Mouse (Mus musculus): ENCODE results near the gene Dna2. TPM values are rescaled to one million over a fixed set of nuclear protein-coding genes. Genes with fewer than 3 reads are reported as not detected.

The Dna2 gene
- polyA plus RNA-seq, 1 experiment from 2014 or later, result 29.4 TPM

- H3K27me3 ChIP-seq, result no peaks in the 10 kb centered on the region
- H3K9me3 ChIP-seq (replicated peaks), result no peaks in the 10 kb centered on the region
- 78% methylated on average over 11 of the region's 11 CpGs for WGBS (ENCODE audit: insufficient replicate concordance)
- DNase-seq, result no peak
- peaks cover 15% of the 10 kb centered on the region for H3K4me1 ChIP-seq (replicated peaks)
- H3K4me2 ChIP-seq, result no peak overlapping the region
- H3K4me3 ChIP-seq (replicated peaks), result no peak overlapping the region
- no peak for ATAC-seq (ENCODE audit: low read depth)
- no peak overlapping the region for H3K27ac ChIP-seq
- H3K9ac ChIP-seq, result no peak overlapping the region
- H3K36me3 ChIP-seq, result no peaks in the 10 kb centered on the region
Measured at GRCm38 (mm10) chr10:62984072-62984471, 37.2 kb downstream of the Dna2 start.

DNA sequence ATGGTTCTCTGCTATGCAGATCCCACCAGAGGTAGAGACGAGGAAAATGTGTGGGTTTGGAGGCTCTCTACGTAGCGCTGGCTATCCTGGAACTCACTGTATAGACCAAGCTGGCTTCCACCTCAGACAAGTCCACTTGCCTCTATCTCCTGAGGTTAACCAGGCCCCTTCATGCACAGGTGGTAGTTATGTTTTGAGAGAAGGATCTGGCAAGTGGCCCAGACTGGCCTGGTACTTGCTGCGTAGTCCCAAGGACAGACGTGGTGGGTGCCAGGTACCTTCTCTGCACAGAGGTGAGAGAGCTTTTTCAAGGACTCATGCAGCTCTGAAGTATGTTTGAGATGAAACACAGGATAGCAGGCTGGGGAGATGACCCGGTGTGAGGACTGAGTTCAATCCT lies 37.7 kb downstream of the Dna2 start:
- H3K27me3 ChIP-seq, result no peaks in the 10 kb centered on the region
- H3K9ac ChIP-seq, result no peak overlapping the region
- ATAC-seq (ENCODE audit: low read depth) (no peak), DNase-seq (no peak)
- 75% methylated on average over 6 of the region's 6 CpGs for WGBS (ENCODE audit: insufficient replicate concordance)
- H3K27ac ChIP-seq, result no peak overlapping the region
- H3K4me1 ChIP-seq (replicated peaks), result peaks cover 14% of the 10 kb centered on the region
- no peaks in the 10 kb centered on the region for H3K36me3 ChIP-seq
- no peak overlapping the region for H3K4me2 ChIP-seq
- H3K9me3 ChIP-seq (replicated peaks), result no peaks in the 10 kb centered on the region
- no peak overlapping the region for H3K4me3 ChIP-seq (replicated peaks)

DNA sequence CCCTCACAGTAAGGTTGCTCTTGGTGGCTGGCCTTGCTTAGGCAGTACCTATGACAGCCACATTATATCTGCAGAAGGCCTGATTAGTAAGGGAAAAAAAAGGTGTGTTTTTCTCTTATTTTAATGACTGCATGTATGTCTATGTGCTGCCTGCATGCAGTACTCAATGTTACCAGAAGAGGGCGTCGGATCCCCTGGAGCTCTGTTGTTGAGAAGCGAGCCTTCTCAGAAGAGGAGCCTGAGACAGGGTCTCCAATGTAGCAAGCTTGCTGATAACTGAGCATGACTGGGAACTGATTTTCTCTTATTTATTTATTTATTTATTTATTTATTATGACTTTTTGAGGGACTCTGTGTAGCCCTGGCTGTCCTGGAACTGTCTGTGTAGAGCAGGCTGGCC lies 40.5 kb downstream of the Dna2 start:
- Histone ChIP-seq H3K9me3 (replicated peaks) (no peaks in the 10 kb centered on the region), H3K4me3 (replicated peaks) (no peak overlapping the region), H3K9ac (no peak overlapping the region), H3K36me3 (0 out of 2 replicates have a peak, but pooled peaks cover 2% of the 10 kb centered on the region), H3K27ac (no peak overlapping the region), H3K4me2 (no peak overlapping the region), H3K4me1 (replicated peaks) (no peaks in the 10 kb centered on the region), H3K27me3 (no peaks in the 10 kb centered on the region)
- no peak for ATAC-seq (ENCODE audit: low read depth)
- 15% methylated on average over 3 of the region's 3 CpGs for WGBS (ENCODE audit: insufficient replicate concordance)
- DNase-seq, result peak; percentile 42

GRCm38 (mm10) chr10:62990636-62991035 lies 43.8 kb downstream of the Dna2 start:
- H3K27ac ChIP-seq, result no peak overlapping the region
- no peak overlapping the region for H3K4me3 ChIP-seq (replicated peaks)
- 0 out of 2 replicates have a peak, but pooled peaks cover 3% of the 10 kb centered on the region for H3K36me3 ChIP-seq
- no peaks in the 10 kb centered on the region for H3K9me3 ChIP-seq (replicated peaks)
- no peaks in the 10 kb centered on the region for H3K27me3 ChIP-seq
- no peaks in the 10 kb centered on the region for H3K4me1 ChIP-seq (replicated peaks)
- no peak for ATAC-seq (ENCODE audit: low read depth)
- DNase-seq, result no peak
- H3K4me2 ChIP-seq, result no peak overlapping the region
- WGBS (ENCODE audit: insufficient replicate concordance), result 86% methylated on average over 15 of the region's 15 CpGs
- no peak overlapping the region for H3K9ac ChIP-seq

GRCm38 (mm10) chr10:62993991-62994390 lies 47.2 kb downstream of the Dna2 start:
- Histone ChIP-seq H3K4me2 (no peak overlapping the region), H3K9ac (no peak overlapping the region), H3K9me3 (replicated peaks) (no peaks in the 10 kb centered on the region), H3K4me3 (replicated peaks) (no peak overlapping the region), H3K27me3 (no peaks in the 10 kb centered on the region), H3K36me3 (peaks cover 16% of the 10 kb centered on the region), H3K27ac (no peak overlapping the region), H3K4me1 (replicated peaks) (no peaks in the 10 kb centered on the region)
- WGBS (ENCODE audit: insufficient replicate concordance), result 79% methylated on average over 6 of the region's 9 CpGs
- ATAC-seq (ENCODE audit: low read depth), result no peak
- DNase-seq, result no peak

DNA sequence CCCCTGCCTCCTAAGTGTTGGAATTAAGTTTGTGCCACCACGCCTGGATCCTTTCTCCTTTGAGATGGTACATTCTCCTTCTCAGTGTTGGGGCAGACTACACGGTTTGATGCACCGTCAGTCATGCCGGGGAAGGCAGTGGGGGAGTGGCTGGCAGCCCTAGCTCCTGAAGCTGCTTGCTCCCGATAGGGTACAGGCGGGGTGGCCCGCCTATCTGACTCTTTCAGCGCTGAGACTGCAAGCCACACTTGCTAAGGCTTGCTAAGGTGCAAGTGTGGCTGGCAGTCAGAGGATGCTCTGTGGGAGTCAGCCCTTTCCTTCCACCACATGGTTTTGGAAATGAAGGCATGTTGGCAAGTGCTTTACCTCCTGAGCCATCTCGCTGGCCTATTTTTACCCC lies 53.8 kb downstream of the Dna2 start:
- Histone ChIP-seq H3K4me3 (replicated peaks) (no peak overlapping the region), H3K4me2 (no peak overlapping the region), H3K4me1 (replicated peaks) (peaks cover 12% of the 10 kb centered on the region), H3K9me3 (replicated peaks) (no peaks in the 10 kb centered on the region), H3K27ac (no peak overlapping the region), H3K36me3 (peaks cover 24% of the 10 kb centered on the region), H3K9ac (no peak overlapping the region; the same call in 1 of the 2 replicates), H3K27me3 (no peaks in the 10 kb centered on the region)
- DNase-seq (peak; percentile 42), ATAC-seq (ENCODE audit: low read depth) (peak; percentile 90)
- 50% methylated on average over 9 of the region's 9 CpGs for WGBS (ENCODE audit: insufficient replicate concordance)

GRCm38 (mm10) chr10:63003252-63003651 lies 56.4 kb downstream of the Dna2 start:
- Histone ChIP-seq H3K27ac (no peak overlapping the region), H3K4me1 (replicated peaks) (peaks cover 12% of the 10 kb centered on the region), H3K27me3 (no peaks in the 10 kb centered on the region), H3K9me3 (replicated peaks) (no peaks in the 10 kb centered on the region), H3K9ac (no peak overlapping the region), H3K4me2 (no peak overlapping the region), H3K4me3 (replicated peaks) (no peak overlapping the region), H3K36me3 (peaks cover 16% of the 10 kb centered on the region)
- no peak for DNase-seq
- 68% methylated on average over 9 of the region's 9 CpGs for WGBS (ENCODE audit: insufficient replicate concordance)
- no peak for ATAC-seq (ENCODE audit: low read depth)

DNA sequence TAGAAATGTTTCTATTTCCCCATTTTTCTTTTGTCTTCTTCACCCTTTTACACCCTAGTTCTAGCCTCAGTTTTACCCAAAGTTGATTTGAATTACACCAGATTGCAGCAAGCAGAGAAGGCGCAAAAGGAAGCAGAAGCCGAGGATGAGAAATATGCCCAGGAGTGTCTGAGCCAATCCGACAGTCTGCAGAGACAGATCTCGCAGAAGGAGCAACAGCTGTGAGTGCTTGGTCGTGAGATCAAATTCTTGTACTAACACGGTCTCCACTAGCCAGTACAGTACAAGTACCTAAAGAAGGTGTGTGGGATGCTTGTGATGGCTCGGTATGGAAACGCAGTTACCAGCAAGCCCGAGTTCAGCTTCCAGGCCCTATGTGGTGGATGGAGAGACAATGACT lies 57.7 kb downstream of the Dna2 start:
- Histone ChIP-seq H3K4me3 (replicated peaks) (no peak overlapping the region), H3K27ac (no peak overlapping the region), H3K27me3 (no peaks in the 10 kb centered on the region), H3K9me3 (replicated peaks) (no peaks in the 10 kb centered on the region), H3K36me3 (peaks cover 13% of the 10 kb centered on the region; the same call in 1 of the 2 replicates), H3K4me1 (replicated peaks) (peaks cover 15% of the 10 kb centered on the region), H3K4me2 (no peak overlapping the region), H3K9ac (no peak overlapping the region)
- DNase-seq (no peak), ATAC-seq (ENCODE audit: low read depth) (no peak)
- 80% methylated on average over 9 of the region's 9 CpGs for WGBS (ENCODE audit: insufficient replicate concordance)

DNA sequence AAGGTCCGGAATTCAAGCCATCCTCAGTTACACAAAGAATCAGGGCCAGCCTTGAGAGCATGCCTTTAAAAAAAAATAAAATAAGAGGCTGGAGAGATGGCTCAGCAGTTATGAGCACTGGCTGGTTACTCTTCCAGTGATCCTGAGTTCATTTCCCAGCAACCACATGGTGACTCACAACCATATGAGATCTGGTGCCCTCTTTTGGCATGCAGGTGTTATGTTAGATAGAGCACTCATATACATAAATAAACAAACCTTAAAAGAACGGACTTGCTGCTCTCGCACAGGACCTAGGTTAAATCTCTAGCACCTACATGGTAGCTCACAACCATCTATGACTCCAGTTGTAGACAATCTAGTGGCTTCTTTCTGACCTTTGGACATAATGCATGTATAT lies 61.4 kb downstream of the Dna2 start:
- no peak overlapping the region for H3K4me3 ChIP-seq (replicated peaks)
- no peak overlapping the region for H3K27ac ChIP-seq
- H3K4me1 ChIP-seq (replicated peaks), result peaks cover 16% of the 10 kb centered on the region
- no peak overlapping the region for H3K4me2 ChIP-seq
- WGBS (ENCODE audit: insufficient replicate concordance), result 66% methylated on average over 3 of the region's 3 CpGs
- no peak for ATAC-seq (ENCODE audit: low read depth)
- DNase-seq, result no peak
- H3K36me3 ChIP-seq, result peaks cover 25% of the 10 kb centered on the region
- no peaks in the 10 kb centered on the region for H3K27me3 ChIP-seq
- no peak overlapping the region for H3K9ac ChIP-seq
- H3K9me3 ChIP-seq (replicated peaks), result no peaks in the 10 kb centered on the region

DNA sequence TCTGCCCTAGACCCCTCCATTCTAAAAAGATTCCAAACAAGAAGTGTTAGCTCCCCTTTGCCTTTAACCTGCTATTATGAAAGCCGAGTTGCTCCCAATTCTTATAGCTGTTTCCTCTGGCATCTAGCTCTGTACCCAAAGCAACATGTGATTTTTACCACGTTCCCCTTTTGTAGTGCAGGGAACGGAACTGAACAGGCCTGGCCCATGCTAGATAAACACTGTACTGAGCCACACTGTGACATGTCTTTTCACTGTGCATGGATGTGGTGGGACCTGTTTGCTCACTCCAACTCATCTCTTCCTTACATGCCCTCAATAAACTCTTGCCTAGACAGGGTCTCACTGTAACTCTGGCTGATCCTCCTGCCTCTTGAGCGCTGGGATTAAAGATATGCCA lies 63.4 kb downstream of the Dna2 start:
- H3K27ac ChIP-seq, result no peak overlapping the region; the same call in 1 of the 2 replicates
- H3K4me1 ChIP-seq (replicated peaks), result peaks cover 22% of the 10 kb centered on the region
- 40% methylated on average over 4 of the region's 4 CpGs for WGBS (ENCODE audit: insufficient replicate concordance)
- peaks cover 41% of the 10 kb centered on the region for H3K36me3 ChIP-seq
- DNase-seq, result no peak
- ATAC-seq (ENCODE audit: low read depth), result peak; percentile 61; the same call in 1 of the 2 replicates
- H3K4me2 ChIP-seq, result no peak overlapping the region
- no peaks in the 10 kb centered on the region for H3K27me3 ChIP-seq
- H3K4me3 ChIP-seq (replicated peaks), result no peak overlapping the region
- no peak overlapping the region for H3K9ac ChIP-seq
- no peaks in the 10 kb centered on the region for H3K9me3 ChIP-seq (replicated peaks)

- Histone ChIP-seq H3K9me3 (replicated peaks) (no peaks in the 10 kb centered on the region), H3K36me3 (peaks cover 54% of the 10 kb centered on the region), H3K4me2 (no peak overlapping the region), H3K4me3 (replicated peaks) (no peak overlapping the region), H3K27me3 (no peaks in the 10 kb centered on the region), H3K9ac (no peak overlapping the region), H3K27ac (no peak overlapping the region), H3K4me1 (replicated peaks) (peaks cover 22% of the 10 kb centered on the region)
- DNase-seq (no peak), ATAC-seq (ENCODE audit: low read depth) (no peak)
- 85% methylated on average over 6 of the region's 6 CpGs for WGBS (ENCODE audit: insufficient replicate concordance)
Measured at GRCm38 (mm10) chr10:63011556-63011955, 64.7 kb downstream of the Dna2 start.

- peaks cover 65% of the 10 kb centered on the region for H3K36me3 ChIP-seq
- 48% methylated on average over 3 of the region's 3 CpGs for WGBS (ENCODE audit: insufficient replicate concordance)
Measured at GRCm38 (mm10) chr10:63013476-63013875, 66.7 kb downstream of the Dna2 start.

More at GRCm38 (mm10) chr10:63013476-63013875, 66.7 kb downstream of the Dna2 start:
- H3K4me3 ChIP-seq (replicated peaks), result no peak overlapping the region
- no peak overlapping the region for H3K4me2 ChIP-seq
- peaks cover 22% of the 10 kb centered on the region for H3K4me1 ChIP-seq (replicated peaks)
- no peaks in the 10 kb centered on the region for H3K27me3 ChIP-seq
- no peak for DNase-seq
- no peak overlapping the region for H3K27ac ChIP-seq
- no peaks in the 10 kb centered on the region for H3K9me3 ChIP-seq (replicated peaks)
- H3K9ac ChIP-seq, result no peak overlapping the region
- no peak for ATAC-seq (ENCODE audit: low read depth)

Data from liver, embryonic 13.5 days (tissue).